Mouse (Mus musculus): Measurements from ENCODE around the gene Zfp668. TPM values are rescaled to one million over a fixed set of nuclear protein-coding genes. Genes with fewer than 3 reads are reported as not detected.
"Not testable (repeated sequence)": the region's sequence is repeated elsewhere in the genome, so short reads cannot be mapped to it uniquely, and the experiment has no call there.

Zfp668 gene
- total RNA-seq, 2 experiments from 2014 or later = 8.8 to 10.1 TPM

DNA sequence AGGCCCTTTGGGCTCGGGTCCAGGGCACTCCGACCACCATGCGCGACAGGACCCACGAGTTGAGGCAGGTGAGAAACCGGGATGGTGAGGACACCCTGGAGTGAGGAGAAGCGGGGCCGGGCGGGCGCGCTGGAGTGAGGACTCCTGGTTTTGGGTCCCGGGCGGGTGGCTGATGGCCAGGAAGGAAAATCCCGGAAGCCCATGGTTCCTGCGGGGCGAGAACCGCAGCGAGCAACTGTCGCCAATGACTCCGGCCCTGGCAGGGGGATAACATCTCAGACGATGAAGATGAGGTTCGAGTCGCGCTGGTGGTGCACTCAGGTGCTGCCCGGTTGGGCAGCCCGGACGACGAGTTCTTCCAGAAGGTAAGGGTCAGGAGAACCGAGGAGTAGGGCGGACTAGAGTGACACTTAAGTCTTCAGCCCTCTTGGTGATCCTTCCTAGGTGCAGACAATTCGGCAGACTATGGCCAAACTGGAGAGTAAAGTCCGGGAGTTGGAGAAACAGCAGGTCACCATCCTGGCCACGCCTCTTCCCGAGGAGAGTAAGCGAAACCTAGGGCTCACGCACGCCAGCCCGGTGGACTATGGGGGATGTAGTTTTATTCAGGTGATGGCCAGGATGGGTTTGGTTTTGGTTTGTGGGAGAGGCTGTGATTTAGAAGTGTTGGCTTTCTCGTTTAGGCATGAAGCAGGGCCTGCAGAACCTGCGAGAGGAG, 34.5 kb downstream of the Zfp668 start:
- peak; percentile 58 to 81 for DNase-seq (ENCODE audit: low spot score in 2 of 2)

DNA sequence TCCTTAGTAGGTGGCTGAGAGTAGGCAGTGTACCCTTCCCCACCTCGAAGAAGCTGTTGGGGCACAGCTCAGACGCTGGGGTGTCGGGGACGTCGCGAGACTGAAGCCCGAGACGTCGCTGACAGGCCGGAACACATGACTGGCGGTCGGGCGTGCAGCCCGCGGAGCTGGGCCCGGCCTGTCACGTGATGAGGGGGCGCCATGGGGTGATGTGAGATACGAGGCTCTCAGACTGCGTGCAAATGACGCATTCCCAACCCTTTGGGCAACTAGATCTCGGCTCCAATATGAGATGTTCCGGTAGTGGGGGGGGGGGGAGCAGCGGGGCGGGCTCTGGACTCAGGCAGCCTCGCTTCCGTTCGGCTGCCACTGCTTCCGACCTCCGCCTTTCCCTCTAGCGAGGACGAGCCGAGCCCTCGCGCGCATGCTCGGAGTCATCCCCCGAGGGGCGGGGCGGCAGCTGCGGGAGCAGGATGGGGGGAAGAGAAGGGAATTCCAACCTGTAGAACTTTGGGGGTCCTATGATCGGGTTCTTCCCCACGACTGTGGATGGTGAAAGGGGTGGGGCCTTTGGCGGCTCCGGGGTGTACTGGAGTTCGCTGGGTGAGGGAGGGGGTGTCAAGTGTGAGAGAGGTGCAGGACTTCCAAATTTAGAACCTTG, 35.2 kb downstream of the Zfp668 start:
- DNase-seq (ENCODE audit: low spot score in 2 of 2) = peak; percentile 94 to 96

- DNase-seq (ENCODE audit: low spot score in 2 of 2) = peak in 1 of 2 experiments; percentile 58
These were observed 35.7 kb downstream of the Zfp668 start for GRCm38 (mm10) chr7:127840886-127841285.

- not testable (repeated sequence) for DNase-seq (ENCODE audit: low spot score in 2 of 2)
These were observed 36.6 kb downstream of the Zfp668 start for GRCm38 (mm10) chr7:127840031-127840430.

DNA sequence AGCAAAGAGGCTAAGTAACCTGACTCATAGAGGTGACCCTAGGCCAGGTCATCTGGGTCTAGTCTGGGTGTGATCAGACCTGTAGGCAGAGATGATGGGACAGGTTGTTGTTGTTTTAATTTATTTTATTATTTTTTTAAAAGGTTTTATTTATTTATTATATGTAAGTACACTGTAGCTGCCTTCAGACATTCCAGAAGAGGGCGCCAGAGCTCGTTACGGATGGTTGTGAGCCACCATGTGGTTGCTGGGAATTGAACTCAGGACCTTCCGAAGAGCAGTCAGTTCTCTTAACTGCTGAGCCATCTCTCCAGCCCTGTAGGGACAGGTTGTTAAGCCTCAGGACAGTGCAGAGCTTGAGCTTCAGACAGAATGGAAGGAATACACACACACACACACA, 38.8 kb downstream of the Zfp668 start:
- DNase-seq (ENCODE audit: low spot score in 2 of 2) = not testable (repeated sequence)

DNA sequence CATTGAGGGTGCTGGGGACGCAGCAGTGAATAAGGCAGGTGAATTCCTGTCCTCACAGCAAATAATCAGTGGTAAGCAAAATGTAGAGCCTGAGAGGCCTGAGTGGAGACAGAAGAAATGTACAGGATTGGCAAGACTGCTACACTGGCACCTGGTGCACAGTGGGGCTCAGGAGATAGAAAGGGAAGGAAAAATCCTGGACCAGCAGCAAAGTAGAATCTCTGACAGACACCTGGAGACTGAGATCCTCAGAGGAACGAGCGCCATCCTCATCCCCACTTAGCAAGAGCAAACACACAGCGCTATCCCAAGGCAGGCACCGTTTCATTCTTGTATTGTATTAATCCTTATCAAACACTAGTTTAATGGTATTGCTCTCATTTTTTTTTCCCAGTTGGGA, 39.2 kb downstream of the Zfp668 start:
- no peak for DNase-seq (ENCODE audit: low spot score in 2 of 2)

DNA sequence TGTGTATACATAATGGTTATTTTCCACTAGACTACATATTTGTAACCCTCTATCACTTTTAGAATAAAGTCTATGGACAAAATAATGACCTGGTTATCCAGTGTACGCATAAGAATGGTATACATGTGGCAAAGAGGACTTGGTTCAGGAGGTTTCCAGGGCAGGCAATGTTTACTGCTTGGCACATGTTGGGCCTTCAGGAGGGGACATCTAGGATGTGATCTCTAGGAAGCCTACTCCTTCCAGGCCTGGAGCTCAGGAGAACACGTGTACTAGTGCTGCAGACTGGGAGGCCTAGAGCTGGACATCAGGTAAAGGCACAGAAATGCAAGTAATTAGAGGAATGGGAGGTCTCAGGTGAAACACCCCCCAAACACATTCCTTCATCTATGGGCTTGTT, 41.1 kb downstream of the Zfp668 start:
- DNase-seq (ENCODE audit: low spot score in 2 of 2) = no peak

DNA sequence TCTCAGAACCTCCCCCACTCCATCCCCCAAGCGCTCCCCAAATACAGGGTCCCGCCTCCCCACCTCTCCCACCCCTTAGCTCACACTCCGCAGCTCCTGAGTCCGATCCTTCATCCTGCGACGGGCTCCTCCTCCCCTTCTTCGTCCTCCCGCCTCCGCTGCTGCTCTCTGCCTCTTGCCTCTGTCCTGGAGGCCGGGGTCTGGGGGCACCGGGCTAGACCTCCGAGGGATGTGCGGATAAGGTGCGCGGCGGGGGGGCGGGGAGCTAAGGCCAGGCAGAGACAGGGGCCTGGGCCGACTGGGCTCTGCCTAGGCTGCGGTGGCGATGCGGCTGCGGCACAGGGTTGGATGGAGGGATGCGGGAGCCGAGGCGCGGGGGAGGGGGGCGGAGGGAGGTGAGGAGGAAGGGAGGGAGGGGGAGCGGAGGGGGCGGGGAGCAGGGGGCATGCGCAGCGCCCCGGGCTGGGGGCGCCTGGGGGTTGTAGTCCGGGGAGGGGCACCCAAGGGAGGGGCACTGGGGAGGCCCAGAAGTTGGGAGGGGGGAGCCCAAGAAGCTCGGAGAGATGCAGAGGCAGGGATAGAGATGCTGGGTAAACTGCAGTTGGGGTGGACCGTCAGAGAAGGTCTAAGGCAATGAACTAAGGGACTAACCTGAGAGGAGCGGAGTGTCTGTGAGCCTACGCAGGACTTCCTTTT, 52.3 kb downstream of the Zfp668 start, which contains the start of the genes Stx4a and Stx1b:
Stx4a (plus strand) TSS at position 119 of the 696 bp plus-strand sequence.
Stx1b (minus strand) TSS at position 374 of the 696 bp plus-strand sequence.
- peak; percentile 55 to 64 for DNase-seq (ENCODE audit: low spot score in 2 of 2)

DNA sequence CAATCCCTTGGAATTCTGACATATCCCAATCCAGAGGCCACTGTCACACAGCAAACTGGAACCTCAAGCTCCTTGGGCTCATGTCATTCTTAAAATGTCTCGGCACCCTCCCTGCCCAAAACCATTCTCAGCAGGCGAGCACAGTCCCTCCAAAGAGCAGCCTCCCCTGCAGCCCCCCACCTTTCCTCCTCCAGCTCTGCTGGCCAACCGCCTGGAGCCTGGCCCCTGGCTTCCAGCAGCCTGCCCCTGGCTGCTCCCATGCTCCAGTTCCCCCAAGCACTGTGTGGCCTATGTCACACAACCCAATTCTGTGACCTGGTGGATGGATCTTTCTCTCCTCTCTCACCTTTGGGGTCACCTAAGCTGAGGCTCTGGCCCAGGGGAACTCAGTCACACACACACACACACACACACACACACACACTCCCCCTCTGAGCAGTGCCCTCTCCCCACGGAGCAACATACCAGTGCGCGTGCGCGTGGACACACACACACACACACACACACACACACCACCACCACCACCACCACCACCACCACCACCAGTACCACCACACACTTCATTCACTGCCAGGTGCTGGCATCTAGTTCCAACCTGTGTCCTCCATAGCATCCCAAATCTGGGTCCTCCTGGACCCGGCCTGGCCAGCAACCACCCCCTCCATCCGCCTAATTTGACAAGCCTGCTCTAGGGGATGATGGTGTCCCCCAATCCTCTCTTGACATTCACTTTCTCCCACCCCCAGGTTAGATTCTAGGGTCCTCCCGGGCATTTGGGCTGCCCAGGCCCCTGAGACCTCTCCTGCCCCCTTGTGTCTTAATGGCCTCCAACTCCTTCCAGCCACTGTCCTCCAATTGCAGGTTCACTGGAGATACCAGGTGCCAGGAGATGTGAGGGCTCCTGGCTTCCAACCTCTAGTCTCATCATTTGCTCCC, 53.1 kb downstream of the Zfp668 start:
- no peak for DNase-seq (ENCODE audit: low spot score in 2 of 2)

DNA sequence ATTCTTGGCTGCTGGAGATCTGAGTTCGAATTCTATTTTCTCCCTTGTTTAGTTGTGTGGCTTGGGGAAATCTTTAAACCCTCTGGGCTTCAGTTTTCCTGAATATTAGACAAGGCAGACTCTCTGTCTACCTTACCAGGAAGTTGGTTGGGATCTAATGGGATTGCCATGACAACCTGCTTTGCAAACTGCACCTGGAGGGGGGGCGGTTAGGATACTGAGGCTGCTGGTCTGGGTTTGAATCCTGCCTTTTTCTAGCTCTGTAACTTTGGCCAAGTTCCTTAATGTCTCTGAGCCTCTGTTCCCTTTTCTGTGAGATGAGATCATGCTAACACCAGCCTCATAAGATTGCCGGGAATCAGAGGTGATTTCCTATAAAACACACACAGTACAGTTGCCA, 54.1 kb downstream of the Zfp668 start:
- no peak for DNase-seq (ENCODE audit: low spot score in 2 of 2)

DNA sequence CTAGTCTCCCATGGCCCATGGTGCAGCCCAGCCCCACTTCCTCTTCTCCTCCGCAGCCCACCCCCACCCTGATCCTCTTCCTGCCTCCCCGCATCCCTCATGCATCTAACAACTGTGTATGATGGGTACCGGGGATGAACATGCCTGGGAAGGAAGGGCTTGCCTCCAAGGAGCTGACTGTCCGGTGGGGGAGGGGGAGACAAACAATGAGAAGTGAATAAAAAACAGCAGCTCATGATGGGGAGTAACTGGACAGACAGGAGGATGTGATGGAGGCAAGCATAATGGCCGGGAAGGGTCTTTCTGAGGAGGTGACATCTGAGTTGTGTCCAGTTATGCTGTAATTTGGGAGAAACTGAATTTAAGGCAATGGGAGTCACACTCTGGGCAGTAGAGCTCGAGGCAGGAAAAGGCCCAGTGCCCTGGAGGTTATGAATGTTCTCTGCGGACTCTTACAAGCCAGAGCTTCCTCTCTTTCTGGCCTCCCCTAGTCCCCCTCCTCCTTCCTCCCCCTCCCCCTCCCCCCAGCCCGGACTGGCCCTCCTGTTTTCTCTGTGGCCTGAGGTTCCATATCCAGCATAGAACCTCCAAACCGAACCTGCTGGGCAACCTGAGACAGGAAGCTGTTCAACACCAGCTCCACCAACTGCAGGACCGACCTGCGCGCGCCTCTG, 55.7 kb downstream of the Zfp668 start:
- no peak for DNase-seq (ENCODE audit: low spot score in 2 of 2)

DNA sequence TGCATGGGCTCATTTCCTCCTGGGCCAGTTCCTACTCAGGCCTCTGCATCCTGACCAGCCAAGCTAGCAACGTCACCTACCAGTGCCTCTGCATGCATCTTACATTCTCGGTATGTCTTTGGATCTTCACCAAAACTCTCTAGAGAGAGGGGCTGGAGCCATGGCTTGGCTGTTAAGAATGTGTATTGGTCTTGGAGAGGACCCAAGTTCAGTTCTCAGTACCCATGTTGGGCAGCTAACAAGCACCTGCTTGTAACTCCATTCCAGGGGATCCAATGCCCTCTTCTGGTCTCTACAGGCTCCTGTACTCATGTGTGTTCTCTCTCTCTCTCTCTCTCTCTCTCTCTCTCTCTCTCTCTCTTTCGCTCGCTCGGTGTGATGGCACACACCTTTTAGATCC, 58.9 kb downstream of the Zfp668 start:
- DNase-seq (ENCODE audit: low spot score in 2 of 2) = no peak

DNA sequence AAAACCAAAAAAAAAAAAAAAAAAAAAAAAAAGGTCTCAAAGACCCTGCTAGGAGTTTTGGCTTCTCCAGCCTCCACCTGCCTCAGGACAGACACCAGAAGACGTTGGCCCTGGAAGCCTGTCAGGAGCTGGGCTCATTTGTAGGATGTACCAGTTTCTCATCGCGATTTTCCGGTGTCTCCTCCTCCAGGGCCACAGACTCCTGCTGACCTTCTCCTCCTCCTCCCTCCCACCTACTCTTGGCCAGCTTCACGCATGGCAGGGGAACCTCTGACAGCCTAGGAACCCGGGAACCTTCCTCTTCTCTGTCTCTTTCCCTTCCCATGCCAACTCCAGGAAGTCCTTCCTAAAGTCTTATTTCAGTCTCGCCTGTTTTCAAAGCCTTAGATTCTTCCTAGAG, 59.6 kb downstream of the Zfp668 start:
- no peak for DNase-seq (ENCODE audit: low spot score in 2 of 2)

GRCm38 (mm10) chr7:127815954-127816821, 60.4 kb downstream of the Zfp668 start:
- peak in 1 of 2 experiments; percentile 64 for DNase-seq (ENCODE audit: low spot score in 2 of 2)

GRCm38 (mm10) chr7:127815116-127815665, 61.4 kb downstream of the Zfp668 start:
- no peak for DNase-seq (ENCODE audit: low spot score in 2 of 2)

DNA sequence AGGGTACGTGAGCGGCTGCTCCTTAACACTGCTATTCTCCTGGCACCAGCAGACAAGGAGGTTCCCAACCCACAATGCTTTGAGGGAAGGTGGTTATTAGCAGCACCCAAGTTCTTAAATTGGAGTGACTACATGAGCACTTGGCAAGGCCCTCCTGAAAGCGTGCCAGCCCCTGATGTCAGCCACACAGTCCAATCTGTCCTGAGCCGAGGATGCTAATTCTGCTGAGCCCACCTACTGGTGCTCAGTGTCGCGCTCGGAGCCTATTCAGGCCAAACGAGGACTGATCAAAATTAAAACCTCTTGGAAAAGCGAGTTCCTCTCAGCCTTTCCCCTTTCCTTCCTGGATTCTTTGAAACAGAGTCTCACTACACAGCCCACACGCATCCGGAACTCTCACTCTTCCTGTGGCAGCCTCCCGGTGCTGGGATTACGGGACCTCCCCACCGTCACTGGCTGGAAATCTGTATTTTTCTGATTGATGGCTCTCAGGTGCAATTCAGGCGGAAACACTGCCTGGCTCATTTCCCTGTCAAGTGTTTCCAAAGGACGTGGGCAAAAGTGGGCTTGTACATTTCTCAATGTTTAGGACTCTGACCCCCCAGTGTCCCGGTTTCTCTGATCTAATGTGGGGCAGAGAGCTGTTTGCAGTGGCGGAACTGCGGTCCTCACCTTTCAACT, 62.2 kb downstream of the Zfp668 start:
- DNase-seq (ENCODE audit: low spot score in 2 of 2) = peak; percentile 42 to 62

DNA sequence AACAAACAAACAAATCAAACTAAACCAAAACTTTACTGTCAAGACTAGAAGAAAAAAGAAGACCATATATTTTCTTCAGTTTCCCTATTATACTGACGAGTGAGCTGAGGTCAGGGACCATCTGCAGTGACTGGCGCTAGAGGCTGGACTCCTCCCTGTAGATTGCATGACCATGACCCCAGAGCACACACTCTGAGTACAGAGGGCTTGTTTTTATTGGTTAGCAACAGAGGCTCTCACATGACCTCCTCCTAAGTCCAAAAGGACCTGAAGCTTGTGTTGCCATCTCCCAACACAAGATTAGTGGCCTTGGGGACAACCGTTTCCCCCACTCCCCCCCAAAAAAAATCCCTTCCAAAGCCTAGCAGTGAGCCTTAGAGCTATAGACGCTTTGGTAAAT, 62.8 kb downstream of the Zfp668 start:
- DNase-seq (ENCODE audit: low spot score in 2 of 2) = no peak

Data from gastrocnemius, postnatal 4 days (tissue).